Mouse (Mus musculus) MN1 (cell line): ENCODE measurements around the gene Ahcy.
"Not testable (repeated sequence)": the region's sequence is repeated elsewhere in the genome, so short reads cannot be mapped to it uniquely, and the experiment has no call there.

Experiments
- DNase-seq: peaks from one replicate; pipeline ENCODE4 v3.0.0-alpha.2; 2016; ENCODE audit warnings: low spot score

The Ahcy gene

DNA sequence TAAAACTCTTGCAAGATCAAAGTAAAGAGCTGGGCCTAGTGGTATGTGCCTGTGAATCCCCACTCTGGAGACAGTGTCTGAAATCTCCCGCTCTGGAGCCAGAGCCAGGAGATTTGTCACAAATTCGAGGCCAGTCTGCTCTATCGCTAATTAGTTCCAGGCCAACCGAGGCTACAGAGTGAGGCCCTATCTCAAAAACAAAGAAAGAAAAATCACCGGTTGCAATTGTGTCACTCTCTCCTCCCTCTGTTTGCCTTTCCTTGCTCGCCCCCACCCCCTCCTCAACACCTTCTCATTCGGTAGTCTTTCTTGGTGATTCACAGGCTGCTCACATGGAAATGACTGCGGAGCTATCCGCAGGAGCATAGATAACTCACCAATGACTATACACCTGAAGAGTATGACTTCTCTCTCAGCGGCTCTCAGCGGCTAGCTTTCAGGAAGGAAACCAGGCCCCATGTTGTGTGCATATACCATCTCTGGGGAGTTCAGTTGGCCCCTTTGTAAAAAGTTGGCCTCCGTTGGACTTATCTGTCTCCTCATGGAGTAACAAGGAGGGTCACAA, 551 bp upstream of the Ahcy start:
- DNase-seq = peak; percentile 26

DNA sequence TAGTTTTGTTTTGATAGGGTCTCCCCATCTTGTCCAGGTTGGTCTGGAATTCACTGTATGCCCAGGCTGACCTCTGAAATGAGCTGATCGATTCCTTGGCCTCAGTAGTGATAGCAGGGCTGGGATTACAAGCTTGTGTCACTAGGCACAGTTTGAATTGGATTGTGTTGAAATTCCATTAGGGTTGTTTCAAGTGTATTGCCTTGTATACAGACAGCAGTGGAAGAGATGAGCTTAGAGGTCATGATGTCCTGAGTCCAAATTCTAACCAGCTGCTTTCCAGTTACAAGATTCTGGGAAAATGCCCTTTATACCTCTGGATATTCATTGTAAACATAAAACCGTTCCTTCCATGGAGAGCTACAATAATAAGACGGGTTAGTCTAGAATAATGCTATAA, 950 bp downstream of the Ahcy start:
- peak; percentile 17 for DNase-seq

DNA sequence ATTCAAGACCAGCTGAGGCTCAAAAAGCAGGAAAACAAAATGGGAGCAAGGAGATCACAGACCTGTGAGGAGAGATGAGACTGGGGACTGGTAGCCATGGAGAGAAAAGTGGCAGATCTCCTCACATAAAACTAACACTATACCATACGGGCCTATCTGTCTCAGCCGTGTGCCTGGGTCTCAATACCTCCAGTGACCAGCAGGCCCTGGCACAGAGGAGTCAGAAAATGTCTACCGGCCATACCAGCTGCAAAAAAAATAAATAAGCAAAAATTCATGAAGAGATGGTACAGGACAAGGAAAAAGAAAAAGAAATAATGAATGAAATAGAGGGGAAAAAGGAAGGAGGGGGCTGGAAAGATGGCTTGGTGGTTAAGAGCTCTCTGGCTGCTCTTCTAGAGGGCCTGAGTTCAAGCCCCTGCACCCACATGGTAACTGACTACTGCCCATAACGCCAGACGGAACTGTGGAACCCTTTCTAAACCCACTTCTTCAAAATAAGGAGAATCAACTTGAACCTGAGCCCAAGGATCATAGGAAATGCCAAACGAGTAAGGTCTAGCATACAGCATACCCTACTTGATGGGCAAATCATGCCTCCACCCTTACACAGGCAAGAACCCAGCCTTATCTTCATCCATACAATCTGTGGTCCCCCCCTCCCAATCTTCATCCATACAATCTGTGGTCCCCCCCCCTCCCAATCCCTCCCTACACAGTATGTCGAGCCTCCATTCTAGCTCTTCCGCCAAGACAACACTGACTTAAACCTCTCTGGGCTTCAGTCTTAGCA, 1.7 kb downstream of the Ahcy start:
- DNase-seq = no peak

DNA sequence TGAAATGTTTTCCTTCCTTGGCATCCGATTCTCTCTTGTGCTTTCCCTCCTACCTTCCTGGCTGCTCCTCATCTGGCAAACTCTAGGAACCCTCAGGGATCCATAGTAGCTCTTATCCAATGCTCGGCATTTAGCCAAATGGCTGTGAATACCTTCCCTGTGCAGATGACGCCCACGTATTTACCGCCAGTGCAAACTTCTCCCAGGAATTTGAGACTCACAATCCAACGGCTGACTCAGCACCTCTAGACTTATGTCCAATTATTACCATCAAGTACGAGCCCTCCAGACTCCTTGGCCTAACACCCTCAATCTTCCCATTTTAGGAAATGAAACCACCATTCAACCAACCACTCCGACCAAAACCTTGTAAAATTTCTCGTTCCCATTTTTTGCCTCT, 3.3 kb downstream of the Ahcy start:
- no peak for DNase-seq

DNA sequence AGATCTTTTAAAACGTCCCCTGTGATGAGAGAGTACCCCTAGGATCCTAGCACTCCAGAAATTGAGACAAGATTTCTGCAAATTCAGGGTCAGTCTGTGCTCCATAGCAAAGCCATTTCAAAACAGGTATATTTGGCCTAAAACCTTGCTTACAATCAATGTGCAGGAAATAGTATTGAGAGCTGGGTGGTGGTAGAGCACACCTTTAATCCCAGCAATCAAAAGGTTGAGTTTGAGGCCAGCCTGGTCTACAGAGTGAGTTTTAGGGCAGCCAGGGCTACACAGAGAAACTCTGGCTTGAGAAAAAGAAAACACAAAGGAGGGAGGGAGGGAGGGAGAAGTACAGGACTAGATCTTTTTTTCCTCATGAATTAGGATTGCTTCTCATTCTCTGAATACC, 16.9 kb downstream of the Ahcy start:
- DNase-seq = no peak

DNA sequence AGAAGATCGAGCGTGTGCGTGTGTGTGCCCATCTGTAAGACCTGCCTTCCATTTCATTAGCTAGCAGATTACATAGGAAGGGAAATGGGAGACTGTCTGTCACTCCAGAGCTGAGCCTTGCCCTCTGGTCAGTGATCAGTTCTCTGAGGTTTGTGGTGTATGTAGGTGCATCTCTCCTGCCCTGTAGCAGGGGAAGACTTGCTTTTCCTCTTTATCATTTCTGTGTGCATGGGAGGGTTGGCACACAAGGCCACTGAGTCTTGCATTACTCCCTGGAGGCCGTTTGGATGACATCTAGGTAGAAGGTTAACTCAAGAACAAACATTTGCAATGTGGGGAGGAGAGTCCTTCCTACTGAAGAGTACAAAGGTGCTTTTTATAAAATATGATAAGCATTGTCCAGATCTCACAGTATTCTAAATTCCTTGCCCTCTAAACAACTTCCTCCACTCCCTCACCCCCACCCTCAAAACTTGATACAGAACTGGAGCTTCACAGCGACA, 18.2 kb downstream of the Ahcy start:
- no peak for DNase-seq

DNA sequence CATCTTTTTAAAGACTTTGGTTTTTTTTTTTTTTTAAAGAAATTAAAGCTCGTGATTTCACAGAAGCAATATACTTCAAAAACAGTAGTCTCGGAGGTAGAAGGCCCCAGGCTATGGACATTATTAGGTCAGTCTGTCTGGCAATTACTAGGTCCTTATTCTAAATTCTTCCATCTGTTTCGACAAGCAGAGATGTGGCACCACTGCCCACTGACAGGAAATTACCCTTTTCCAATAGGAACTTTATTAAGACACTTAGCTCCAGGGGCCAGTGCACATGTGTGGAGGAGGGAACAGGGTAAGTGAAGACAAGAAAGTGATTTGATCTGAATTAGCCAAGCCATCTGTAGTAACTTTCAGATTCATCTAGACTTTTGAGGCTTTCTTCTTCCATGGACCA, 19.6 kb downstream of the Ahcy start:
- no peak for DNase-seq

DNA sequence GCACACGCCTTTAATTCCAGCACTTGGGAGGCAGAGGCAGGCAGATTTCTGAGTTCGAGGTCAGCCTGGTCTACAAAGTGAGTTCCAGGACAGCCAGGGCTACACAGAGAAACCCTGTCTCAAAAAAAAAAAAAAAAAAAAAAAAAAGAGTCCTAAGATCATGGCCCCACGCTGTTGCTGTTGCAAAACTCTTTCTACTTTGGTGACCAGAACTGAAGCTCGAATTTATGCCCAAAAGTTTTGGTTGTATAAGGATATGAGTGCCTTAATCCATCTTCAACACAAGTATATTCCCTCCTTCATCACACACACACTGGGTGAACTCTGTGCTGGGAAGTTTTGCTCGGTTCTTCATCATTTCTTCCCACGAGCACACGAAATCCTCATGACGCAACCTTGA, 20.8 kb downstream of the Ahcy start:
- DNase-seq = not testable (repeated sequence)

DNA sequence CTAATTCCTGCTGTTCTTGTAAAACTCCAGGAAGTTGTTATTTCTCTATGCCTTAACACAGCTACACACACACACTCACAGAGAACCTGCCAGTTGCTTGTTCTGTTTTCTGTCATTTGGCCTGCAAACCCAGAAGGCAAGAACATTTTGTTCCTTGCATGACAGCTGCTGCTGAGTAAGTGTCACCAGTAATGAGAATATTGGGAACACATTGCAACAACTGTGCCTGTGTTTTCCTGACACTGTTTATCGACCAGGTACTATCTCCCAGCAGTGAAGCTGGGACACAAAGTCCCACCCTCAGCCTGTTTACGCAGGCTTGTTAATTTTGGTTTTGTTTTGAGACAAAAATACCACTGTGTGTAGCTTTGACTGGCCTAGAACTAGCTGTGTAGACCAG, 21.6 kb downstream of the Ahcy start:
- DNase-seq = peak; percentile 28

DNA sequence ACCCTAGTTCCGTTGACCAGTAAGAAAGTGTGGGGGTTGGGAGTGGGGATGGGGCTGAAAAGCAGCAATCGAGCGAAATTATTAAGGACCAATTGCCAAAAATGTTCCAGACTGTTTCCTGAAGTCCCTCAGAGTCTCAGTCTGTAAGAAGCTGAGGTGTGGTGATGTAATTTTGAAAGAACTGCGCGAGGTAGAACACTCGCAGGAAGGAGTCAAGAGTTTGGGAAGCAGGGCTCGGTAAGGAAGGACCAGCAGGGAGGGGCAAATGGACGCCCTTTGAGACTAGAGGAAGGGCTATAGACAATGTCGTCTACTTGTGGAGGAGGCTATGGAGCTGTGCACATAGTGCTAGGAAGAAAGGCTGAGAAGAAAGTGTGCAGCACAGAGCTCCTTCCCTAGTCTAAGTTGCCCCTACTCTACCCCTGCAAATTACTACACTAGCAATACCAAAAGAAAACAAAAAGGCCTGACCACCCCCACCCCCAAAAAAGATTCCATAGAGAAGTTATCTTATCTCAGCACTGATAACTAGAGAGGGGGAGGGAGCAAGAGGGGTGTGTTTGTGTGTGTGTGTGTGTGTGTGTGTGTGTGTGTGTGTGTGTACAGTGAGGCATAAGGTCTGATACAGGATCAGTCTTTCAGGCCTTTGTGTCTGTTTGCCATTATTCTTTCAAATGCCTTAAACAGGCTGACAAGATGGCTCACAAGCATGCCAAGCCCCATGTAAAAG, 22.5 kb downstream of the Ahcy start:
- peak; percentile 57 for DNase-seq

DNA sequence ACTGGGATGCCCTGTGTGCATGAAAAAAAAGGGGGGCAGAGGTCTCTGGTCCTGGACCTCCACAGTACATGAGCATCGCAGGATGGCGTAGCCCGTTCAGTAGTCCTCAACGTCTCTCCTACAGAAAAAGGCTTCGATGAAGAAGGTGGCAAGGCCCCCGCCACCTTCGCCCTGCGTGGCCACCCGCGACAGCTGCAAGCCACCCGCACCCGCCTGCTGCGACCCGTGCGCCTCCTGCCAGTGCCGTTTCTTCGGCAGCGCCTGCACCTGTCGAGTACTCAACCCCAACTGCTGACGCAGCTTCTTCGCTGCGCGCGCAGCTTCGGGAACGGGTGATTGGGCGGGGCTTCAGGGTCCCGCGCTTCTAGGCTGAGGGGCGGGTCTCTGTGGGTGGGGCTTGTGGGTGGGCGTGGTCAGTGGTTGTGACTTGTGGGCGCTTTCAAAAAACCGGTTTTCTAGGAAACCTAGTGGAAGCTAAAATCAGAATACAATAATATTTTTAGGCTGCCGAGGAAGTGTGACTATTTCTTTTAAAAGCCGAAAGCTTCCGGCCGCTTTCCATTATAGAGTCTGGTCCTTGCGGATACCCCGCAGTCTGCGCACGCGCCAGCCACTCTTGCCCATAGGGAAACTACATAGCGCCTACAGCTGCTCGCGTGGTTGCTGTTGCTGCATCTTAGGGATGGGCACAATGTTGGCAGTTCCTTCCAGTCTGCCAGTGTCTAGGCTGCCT, 23.6 kb downstream of the Ahcy start:
- peak; percentile 98 for DNase-seq

DNA sequence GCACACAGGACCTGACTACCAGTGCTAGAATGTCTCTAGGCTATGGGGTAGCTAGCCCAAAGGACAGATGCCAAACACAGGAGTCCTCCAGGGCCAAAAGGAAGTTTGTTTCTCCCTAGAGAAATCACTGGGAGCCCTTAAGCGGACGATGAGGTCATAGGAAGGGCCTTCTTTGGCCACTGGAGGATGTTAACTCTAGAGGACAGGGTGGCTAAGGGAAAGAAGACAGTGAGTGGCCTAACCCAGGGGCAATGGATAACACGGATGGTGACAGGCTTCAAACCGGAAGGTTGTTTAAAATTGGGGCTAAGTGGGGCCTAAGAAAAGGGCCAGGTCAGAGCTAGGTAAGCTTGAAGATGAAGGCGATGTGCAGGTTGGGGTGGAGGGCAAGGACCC, 24.2 kb downstream of the Ahcy start:
- peak; percentile 86 for DNase-seq

DNA sequence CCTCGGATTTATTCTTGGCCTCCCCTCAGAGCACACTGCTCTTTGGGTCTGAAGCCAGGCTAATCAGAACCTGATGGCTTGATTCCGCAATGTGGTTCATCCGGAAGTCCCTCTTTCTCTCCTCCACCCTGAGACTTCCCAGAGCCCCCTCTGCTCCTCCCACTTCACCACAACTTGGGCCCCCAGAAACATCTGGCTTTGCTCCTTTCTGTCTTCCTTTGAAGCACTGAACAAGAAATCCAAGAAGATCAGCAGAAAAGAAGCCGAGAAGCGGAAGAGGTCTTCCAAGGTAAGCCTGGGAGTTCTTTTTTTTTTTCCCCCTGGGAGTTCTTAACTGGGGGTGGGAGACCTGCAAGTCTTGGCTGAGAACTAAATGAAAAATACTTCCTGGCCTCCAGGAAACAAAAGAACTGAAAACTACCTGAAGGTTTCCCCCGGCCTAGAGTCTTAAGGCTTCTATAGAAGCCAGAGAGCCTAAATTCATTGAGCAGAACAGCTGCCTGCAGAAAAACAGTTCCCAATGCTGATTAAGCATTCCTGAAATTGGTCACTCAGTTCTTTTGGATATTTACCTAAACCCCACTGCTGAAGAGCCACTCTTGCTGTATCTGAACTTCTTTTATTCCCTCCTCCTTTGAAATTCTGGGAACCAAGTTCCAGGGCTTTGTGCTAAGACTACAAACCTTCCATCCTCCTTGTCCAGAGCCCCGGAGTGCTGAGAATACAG, 26.7 kb downstream of the Ahcy start:
- no peak for DNase-seq

DNA sequence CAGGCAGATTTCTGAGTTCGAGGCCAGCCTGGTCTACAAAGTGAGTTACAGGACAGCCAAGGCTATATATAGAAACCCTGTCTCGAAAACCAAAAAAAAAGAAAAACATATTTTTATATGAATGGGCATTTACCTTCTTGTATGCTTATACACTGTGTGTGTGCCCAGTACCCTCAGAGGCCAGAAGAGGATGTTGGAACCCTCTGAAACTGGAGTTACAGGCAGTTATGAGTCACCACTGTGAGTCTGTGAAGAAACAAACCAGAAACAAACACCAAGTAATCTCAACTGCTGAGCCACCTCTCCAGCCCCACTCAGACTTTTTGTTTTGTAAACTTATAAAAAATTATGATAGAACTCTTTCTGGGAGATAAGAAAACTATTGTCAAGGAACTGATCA, 27.5 kb downstream of the Ahcy start:
- DNase-seq = no peak

DNA sequence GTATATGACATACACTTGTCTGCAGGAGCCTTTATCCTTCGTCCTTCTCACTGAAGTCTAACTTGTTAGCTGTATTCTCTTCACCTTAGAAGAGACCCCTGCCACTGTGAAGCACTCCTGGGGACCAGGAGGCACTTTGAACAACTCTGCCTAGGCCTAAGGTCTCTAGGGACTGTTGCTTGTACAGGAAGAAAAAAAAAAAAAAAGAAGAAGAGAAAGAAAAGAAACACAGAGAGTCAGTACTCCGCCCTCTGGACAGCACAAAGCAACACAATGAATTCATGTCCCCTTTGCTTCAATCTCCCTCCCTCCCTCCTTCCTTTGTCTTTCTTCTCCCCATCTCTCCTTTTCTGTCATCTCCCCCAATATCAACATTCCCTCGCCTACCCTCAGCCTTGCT, 29.2 kb downstream of the Ahcy start:
- no peak for DNase-seq

DNA sequence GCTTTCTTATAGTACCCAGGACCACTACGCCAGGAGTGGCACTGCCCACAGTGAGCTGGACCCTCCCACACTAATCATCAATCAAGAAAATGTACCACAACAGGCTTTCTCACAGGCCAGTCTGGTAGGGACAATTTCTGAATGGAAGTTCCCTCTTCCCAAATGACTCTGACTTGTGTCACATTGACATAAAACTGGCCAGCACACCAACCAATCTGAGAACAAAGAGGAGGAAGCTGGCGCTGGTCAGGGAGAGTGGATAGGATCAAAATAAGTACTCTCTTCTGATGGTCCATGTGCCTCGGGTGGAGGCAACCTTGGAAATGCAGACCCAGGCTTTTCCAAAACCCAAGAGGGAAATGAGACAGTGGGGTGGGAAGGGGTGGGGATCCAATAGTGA, 29.8 kb downstream of the Ahcy start:
- DNase-seq = no peak

DNA sequence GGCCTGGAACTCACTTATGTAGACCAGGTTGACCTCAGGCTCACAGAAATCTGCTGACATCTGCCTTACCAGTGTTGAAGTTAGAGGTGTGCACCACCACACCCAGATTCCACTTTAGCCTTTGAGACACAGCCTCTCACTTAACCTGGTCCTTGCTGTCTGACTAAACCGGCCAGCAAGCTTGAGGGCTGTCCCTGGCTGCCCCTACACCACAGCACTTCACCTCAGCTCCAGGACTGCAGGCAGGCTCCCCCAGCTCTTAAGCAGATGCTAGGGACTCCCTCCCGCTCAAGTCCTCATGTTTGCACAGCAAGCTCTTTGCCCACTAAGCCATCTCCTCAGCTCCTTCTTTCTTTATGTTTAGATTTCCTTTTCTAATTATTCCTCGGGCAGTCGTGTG, 34.3 kb downstream of the Ahcy start:
- no peak for DNase-seq

DNA sequence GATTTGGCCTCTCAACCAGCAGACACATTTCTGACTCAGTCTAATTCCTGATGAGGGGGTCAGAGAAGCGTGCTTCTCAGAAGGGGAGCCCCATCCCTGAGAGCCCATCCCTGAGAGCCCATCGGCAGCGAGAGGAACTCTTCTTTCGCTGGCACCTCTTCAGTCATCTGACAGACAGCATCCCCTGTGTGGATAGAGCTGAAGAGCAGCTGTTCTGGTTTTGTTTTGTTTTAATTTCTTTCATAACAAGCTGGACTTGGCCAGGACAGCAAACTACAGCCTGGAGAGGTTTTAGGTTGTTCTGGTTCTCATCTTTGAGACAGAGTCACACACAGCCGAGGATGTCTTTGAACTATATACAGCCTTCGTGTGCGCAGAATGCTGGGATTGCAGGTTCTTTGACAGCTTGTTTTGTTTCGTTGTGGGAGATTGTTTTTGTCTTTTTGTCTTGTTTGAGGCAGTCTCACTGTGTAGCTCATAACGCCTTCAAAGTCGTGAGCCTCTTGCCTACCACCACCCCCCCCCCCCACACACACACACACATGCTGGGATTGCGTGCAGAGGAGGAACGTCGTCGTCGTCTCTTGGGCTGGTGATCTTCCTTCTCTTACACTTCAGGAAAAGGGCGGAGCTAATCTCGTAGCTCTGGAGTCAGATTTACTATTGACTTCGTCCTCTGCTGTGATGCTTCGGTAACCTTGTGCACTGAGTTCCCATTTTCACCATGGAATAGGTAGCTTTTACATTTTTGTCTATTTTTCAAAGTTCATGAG, 41.2 kb downstream of the Ahcy start:
- DNase-seq = no peak

DNA sequence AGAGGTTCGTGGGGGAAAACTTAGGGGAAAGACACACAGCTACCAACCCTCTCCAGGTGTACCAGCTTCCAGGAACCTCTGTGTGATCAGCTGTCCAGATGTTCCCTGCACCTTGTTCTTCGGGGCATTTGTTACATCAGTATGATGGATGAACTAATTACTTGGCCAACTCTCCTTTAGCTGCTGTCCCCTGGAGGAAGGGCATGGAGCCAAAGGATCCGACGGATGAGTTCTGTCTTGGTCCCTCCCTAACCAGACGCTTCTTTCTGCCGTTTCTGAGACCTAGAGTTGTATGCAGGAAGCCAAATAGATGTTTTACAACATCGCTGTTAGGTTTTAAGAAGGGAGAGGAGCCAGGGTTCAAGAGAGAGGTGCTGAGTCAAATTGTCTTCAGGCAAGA, 43.5 kb downstream of the Ahcy start:
- no peak for DNase-seq

DNA sequence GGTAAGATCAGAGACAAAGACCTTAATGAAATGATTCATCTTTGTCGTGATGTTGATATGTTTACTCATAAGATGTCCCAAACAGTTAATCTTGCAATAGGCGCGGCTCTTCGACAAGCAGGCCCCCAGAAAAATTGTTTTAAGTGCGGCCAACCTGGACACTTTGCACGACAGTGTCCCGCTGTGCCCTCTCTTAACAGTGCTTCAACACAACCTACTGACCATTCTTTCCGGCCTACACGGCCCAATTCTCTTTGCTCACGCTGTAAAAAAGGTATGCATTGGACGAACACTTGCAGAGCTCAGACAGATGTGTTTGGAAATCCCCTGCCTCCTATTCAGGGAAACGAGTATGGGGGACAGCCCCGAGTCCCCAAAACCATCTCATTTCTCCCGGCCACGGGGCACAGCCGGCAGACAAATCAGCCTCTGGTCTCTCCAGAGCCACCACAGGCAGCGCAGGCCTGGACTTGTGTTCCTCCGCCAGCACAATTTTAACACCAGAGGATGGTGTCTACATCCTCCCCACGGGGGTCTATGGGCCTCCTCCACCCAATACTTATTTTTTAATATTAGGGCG, 54.0 kb downstream of the Ahcy start:
- DNase-seq = not testable (repeated sequence)

DNA sequence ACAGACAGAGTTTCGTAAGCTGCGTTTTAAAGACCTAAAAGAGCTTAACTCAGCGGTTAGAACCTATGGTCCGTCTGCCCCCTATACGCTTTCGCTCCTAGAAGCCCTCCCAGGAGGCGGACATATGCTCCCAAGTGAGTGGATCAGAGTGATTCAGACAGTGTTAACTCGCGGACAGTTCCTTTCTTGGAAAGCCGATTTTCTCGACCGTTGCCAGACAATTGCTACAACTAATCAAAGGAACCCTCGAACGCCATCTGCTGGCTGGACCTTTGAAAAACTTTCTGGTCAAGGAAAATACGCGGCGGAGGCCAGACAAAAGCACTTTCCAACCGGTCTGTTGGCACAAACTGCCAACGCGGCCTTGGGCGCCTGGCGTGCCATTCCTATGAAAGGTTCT, 54.6 kb downstream of the Ahcy start:
- DNase-seq = peak; percentile 94
